Mouse (Mus musculus) forebrain, embryonic 14.5 days (tissue): Measurements from ENCODE around the gene Nxf1. TPM values are rescaled to one million over a fixed set of nuclear protein-coding genes. Genes with fewer than 3 reads are reported as not detected.

ENCODE experiments used
- ATAC-seq: fragments of 200-750 bp; cut with Nextera tagmentation; 2 replicates; pipeline ENCODE4 v1.8.0; 2017; ENCODE audit warnings: mild to moderate bottlenecking, moderate library complexity
- DNase-seq: peaks from one replicate; pipeline ENCODE4 v3.0.0-alpha.2; 2015; ENCODE audit warnings: low spot score
- H3K27ac ChIP-seq: fragments of 300-500 bp; sonication (generic); 2 replicates; pipeline ENCODE4 v1.5.1; 2014; ENCODE audit warnings: low read depth, mild to moderate bottlenecking, control low read depth, low read length, moderate library complexity
- H3K27me3 ChIP-seq: fragments of 300-500 bp; sonication (generic); replicated peaks from 2 replicates; pipeline ENCODE4 v1.6.1; 2014; ENCODE audit warnings: low read length, control low read depth, mixed read lengths; ENCODE audit not compliant: control insufficient read depth, insufficient read depth
- H3K36me3 ChIP-seq: fragments of 300-500 bp; sonication (generic); 2 replicates; pipeline ENCODE4 v1.6.1; 2014; ENCODE audit warnings: low read length, control low read depth; ENCODE audit not compliant: control insufficient read depth, insufficient read depth
- H3K4me1 ChIP-seq: fragments of 300-500 bp; sonication (generic); 2 replicates; pipeline ENCODE4 v1.6.1; 2014; ENCODE audit warnings: antibody characterized with exemption, low read length, control low read depth; ENCODE audit not compliant: control insufficient read depth, insufficient read depth
- H3K4me2 ChIP-seq: fragments of 300-500 bp; sonication (generic); 2 replicates; pipeline ENCODE4 v1.6.1; 2014; ENCODE audit warnings: mild to moderate bottlenecking, control low read depth, low read length
- H3K4me3 ChIP-seq: fragments of 300-500 bp; sonication (generic); 2 replicates; pipeline ENCODE4 v1.5.1; 2014; ENCODE audit warnings: low read depth, low read length, control low read depth
- H3K9ac ChIP-seq: fragments of 300-500 bp; sonication (generic); 2 replicates; pipeline ENCODE4 v1.6.1; 2014; ENCODE audit warnings: mild to moderate bottlenecking, low read length, control low read depth, moderate library complexity
- H3K9me3 ChIP-seq: fragments of 300-500 bp; sonication (generic); replicated peaks from 2 replicates; pipeline ENCODE4 v1.6.1; 2016; ENCODE audit warnings: low read length, control low read depth, mixed read lengths; ENCODE audit not compliant: control insufficient read depth
- WGBS: fragments of 180-500 bp; shearing (Covaris S2); extraction: QIAGEN DNeasy Blood & Tissue Kit; methylation state at CpG from one replicate; pipeline ENCODE4 v1.1.7; 2014; 5-methylcytosine and 5-hydroxymethylcytosine counted together
- microRNA-seq: library from miRNA; unstranded; fragments of <30 nt; microRNA quantifications from one replicate; pipeline ENCODE4, GENCODE M21; 2016
- polyA plus RNA-seq: library from polyadenylated mRNA; unstranded; fragments of >200 nt; fragmentation: Nextera tagmentation; extraction: Ambion mirVana; gene quantifications from 2 replicates; pipeline ENCODE4 v1.2.1, GENCODE M21; 2014

The Nxf1 gene
- polyA plus RNA-seq, 1 experiment from 2014 or later, result 162 TPM

DNA sequence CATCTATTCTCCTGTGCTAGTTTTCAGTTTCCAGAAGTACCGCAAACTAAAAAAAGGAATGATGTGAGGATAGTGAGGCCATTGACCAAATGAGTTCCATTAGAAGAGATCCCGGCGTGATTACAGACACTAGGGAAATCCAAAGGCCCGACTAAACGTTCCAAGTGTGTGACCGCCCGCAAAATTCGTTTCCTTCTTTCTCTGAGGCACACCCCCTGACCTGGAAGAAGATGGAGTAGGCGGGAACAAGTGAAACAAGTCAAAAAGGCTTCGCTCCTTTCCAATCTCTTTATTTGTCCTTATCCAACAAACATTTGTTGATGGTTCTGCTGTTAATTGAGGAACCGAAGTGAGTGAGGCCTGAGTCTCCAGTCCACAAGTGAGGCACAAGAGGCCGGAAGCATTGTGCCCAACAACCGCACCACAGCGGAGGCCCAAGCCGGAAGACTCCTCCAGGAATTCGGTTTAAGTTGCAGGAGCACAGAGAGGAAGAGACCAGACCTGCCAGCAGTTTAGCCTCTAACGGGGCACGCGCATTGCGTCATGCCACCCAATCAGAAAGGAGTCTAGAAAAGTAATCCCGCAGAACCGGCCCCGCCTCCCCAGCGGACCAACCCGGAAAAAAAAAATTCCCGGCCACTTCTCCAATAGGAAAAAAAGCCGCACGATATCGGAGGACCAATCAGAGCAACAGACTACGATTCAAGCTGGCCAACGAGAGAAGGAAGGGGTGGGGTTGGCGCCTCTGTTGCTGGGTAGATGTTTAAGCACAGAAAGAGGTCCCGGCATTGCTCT is 62.1 kb downstream of the Nxf1 start, which contains the start of gene Ttc9c:
TSS of gene Ttc9c (minus strand) at position 533 of the 795 bp plus-strand sequence.
- Histone ChIP-seq H3K4me1 (peaks cover 38% of the 10 kb centered on the region), H3K4me3 (peak within 1 kb of the TSS; percentile 99), H3K9me3 (no peaks in the 10 kb centered on the region), H3K27ac (peak within 1 kb of the TSS; percentile 99), H3K4me2 (peak within 1 kb of the TSS; percentile 88), H3K36me3 (peaks cover 30% of the 10 kb centered on the region), H3K27me3 (no peaks in the 10 kb centered on the region), H3K9ac (peak within 1 kb of the TSS; percentile 95)
- DNase-seq, result peak; percentile 100
- WGBS, result under 1% methylated on average over 33 of the region's 33 CpGs
- peak; percentile 95 for ATAC-seq

GRCm38 (mm10) chr19:8819596-8820423 is 62.9 kb downstream of the Nxf1 start, which contains the start of gene Hnrnpul2:
Gene Hnrnpul2 (plus strand): TSS chr19:8820010.
- Histone ChIP-seq H3K4me2 (peak within 1 kb of the TSS; percentile 88), H3K27me3 (no peaks in the 10 kb centered on the region), H3K4me3 (peak within 1 kb of the TSS; percentile 99), H3K9me3 (no peaks in the 10 kb centered on the region), H3K36me3 (peaks cover 31% of the 10 kb centered on the region), H3K4me1 (peaks cover 38% of the 10 kb centered on the region), H3K9ac (peak within 1 kb of the TSS; percentile 95), H3K27ac (peak within 1 kb of the TSS; percentile 99)
- DNase-seq (peak; percentile 99), ATAC-seq (peak; percentile 95)
- under 1% methylated on average over 82 of the region's 83 CpGs for WGBS

Small RNA genes within 50 kb of the gene (microRNA-seq; reads per million reads assigned to microRNA genes)
- not detected for gene Mir6992

Other genes starting within 250 kb of the Nxf1 start
- gene Slc22a8, start 165.8 kb upstream of the Nxf1 start, polyA plus RNA-seq, result 4.8 and 6.9 TPM in 2 replicates
- 4.7 and 7.4 TPM in 2 replicates for gene Slc22a6, start 139.0 kb upstream of the Nxf1 start, polyA plus RNA-seq
- gene Chrm1, start 93.3 kb upstream of the Nxf1 start, polyA plus RNA-seq, result 1.7 and 3.1 TPM in 2 replicates
- gene Slc3a2, start 33.7 kb upstream of the Nxf1 start, polyA plus RNA-seq, result 179 and 200 TPM in 2 replicates
- gene Wdr74, start 21.2 kb upstream of the Nxf1 start, polyA plus RNA-seq, result 109 and 111 TPM in 2 replicates
- 0.77 and 1.1 TPM in 2 replicates for gene 1700092M07Rik, start 16.4 kb upstream of the Nxf1 start, polyA plus RNA-seq
- gene Stx5a, start 15.7 kb upstream of the Nxf1 start, polyA plus RNA-seq, result 104 and 105 TPM in 2 replicates
- 273 and 345 TPM in 2 replicates for gene Tmem223, start 13.9 kb downstream of the Nxf1 start, polyA plus RNA-seq
- 30.8 and 41.4 TPM in 2 replicates for gene Tmem179b, start 17.4 kb downstream of the Nxf1 start, polyA plus RNA-seq
- 18.3 and 19.7 TPM in 2 replicates for gene Taf6l, start 29.3 kb downstream of the Nxf1 start, polyA plus RNA-seq
- 171 and 189 TPM in 2 replicates for gene Polr2g, start 41.5 kb downstream of the Nxf1 start, polyA plus RNA-seq
- 9.0 and 9.7 TPM in 2 replicates for gene Zbtb3, start 45.5 kb downstream of the Nxf1 start, polyA plus RNA-seq
- 50.7 and 65.3 TPM in 2 replicates for gene Ttc9c, start 62.3 kb downstream of the Nxf1 start, polyA plus RNA-seq
- gene Hnrnpul2, start 62.9 kb downstream of the Nxf1 start, polyA plus RNA-seq, result 7.2 and 7.4 TPM in 2 replicates
- gene AC129217.1, start 72.7 kb downstream of the Nxf1 start, polyA plus RNA-seq, result not detected in 2 replicates
- 66.0 and 77.8 TPM in 2 replicates for gene Bscl2, start 80.4 kb downstream of the Nxf1 start, polyA plus RNA-seq
- 346 and 353 TPM in 2 replicates for gene Gng3, start 82.1 kb downstream of the Nxf1 start, polyA plus RNA-seq
- 0.15 and 0.29 TPM in 2 replicates for gene Lrrn4cl, start 93.7 kb downstream of the Nxf1 start, polyA plus RNA-seq
- 173 and 184 TPM in 2 replicates for gene Ubxn1, start 114.4 kb downstream of the Nxf1 start, polyA plus RNA-seq
- gene Uqcc3, start 123.8 kb downstream of the Nxf1 start, polyA plus RNA-seq, result 57.0 and 66.4 TPM in 2 replicates
- 44.2 and 59.1 TPM in 2 replicates for gene Lbhd1, start 126.7 kb downstream of the Nxf1 start, polyA plus RNA-seq
- not detected in 2 replicates for gene Gm49403, start 126.9 kb downstream of the Nxf1 start, polyA plus RNA-seq
- 63.7 and 77.6 TPM in 2 replicates for gene 1810009A15Rik, start 131.8 kb downstream of the Nxf1 start, polyA plus RNA-seq
- not detected in 2 replicates for gene Gm49416, start 131.9 kb downstream of the Nxf1 start, polyA plus RNA-seq
- 25.0 and 32.1 TPM in 2 replicates for gene Ints5, start 135.9 kb downstream of the Nxf1 start, polyA plus RNA-seq
- 73.3 and 78.9 TPM in 2 replicates for gene Ganab, start 141.0 kb downstream of the Nxf1 start, polyA plus RNA-seq
- gene B3gat3, start 163.3 kb downstream of the Nxf1 start, polyA plus RNA-seq, result 53.3 and 67.0 TPM in 2 replicates
- gene Rom1, start 172.3 kb downstream of the Nxf1 start, polyA plus RNA-seq, result 0.93 and 0.99 TPM in 2 replicates
- gene Eml3, start 172.5 kb downstream of the Nxf1 start, polyA plus RNA-seq, result 4.1 and 5.4 TPM in 2 replicates
- gene Mta2, start 184.8 kb downstream of the Nxf1 start, polyA plus RNA-seq, result 57.1 and 57.4 TPM in 2 replicates
- gene Tut1, start 196.8 kb downstream of the Nxf1 start, polyA plus RNA-seq, result 24.2 and 26.4 TPM in 2 replicates
- gene Eef1g, start 210.0 kb downstream of the Nxf1 start, polyA plus RNA-seq, result 356 and 360 TPM in 2 replicates
- 2.6 and 4.5 TPM in 2 replicates for gene Ahnak, start 232.2 kb downstream of the Nxf1 start, polyA plus RNA-seq